Mouse (Mus musculus) midbrain, embryonic 15.5 days (tissue): ENCODE results near the gene Slit3. TPM values are rescaled to one million over a fixed set of nuclear protein-coding genes. Genes with fewer than 3 reads are reported as not detected.

Experiments
- ATAC-seq: fragments of 200-750 bp; cut with Nextera tagmentation; replicated peaks from 2 replicates; pipeline ENCODE4 v1.8.0; 2017; ENCODE audit warnings: moderate TSS enrichment
- H3K27ac ChIP-seq: fragments of 300-500 bp; sonication (generic); 2 replicates; pipeline ENCODE4 v1.5.1; 2015; ENCODE audit warnings: mild to moderate bottlenecking, inconsistent platforms
- H3K27me3 ChIP-seq: fragments of 300-500 bp; sonication (generic); replicated peaks from 2 replicates; pipeline ENCODE4 v1.6.1; 2015; ENCODE audit warnings: inconsistent platforms
- H3K36me3 ChIP-seq: fragments of 300-500 bp; sonication (generic); replicated peaks from 2 replicates; pipeline ENCODE4 v1.6.1; 2015; ENCODE audit warnings: inconsistent platforms
- H3K4me1 ChIP-seq: fragments of 300-500 bp; sonication (generic); 2 replicates; pipeline ENCODE4 v1.6.1; 2015; ENCODE audit warnings: inconsistent platforms
- H3K4me2 ChIP-seq: fragments of 300-500 bp; sonication (generic); 2 replicates; pipeline ENCODE4 v1.6.1; 2015; ENCODE audit warnings: inconsistent platforms, mild to moderate bottlenecking, moderate library complexity
- H3K4me3 ChIP-seq: fragments of 300-500 bp; sonication (generic); 2 replicates; pipeline ENCODE4 v1.5.1; 2015; ENCODE audit warnings: mild to moderate bottlenecking, inconsistent platforms
- H3K9ac ChIP-seq: fragments of 300-500 bp; sonication (generic); 2 replicates; pipeline ENCODE4 v1.6.1; 2015; ENCODE audit warnings: mild to moderate bottlenecking, inconsistent platforms
- H3K9me3 ChIP-seq: fragments of 300-500 bp; sonication (generic); 2 replicates; pipeline ENCODE4 v1.6.1; 2016; ENCODE audit warnings: inconsistent platforms
- WGBS: fragments of 180-500 bp; shearing (Covaris S2); methylation state at CpG from one replicate; pipeline ENCODE4 v1.1.7; 2015; ENCODE audit warnings: mixed read lengths; 5-methylcytosine and 5-hydroxymethylcytosine counted together
- polyA plus RNA-seq: library from polyadenylated mRNA; unstranded; fragments of >200 nt; fragmentation: Nextera tagmentation; extraction: Ambion mirVana; gene quantifications from 2 replicates; pipeline ENCODE4 v1.2.1, GENCODE M21; 2015

Gene Slit3
- polyA plus RNA-seq, 1 experiment from 2014 or later: 5.9 TPM

DNA sequence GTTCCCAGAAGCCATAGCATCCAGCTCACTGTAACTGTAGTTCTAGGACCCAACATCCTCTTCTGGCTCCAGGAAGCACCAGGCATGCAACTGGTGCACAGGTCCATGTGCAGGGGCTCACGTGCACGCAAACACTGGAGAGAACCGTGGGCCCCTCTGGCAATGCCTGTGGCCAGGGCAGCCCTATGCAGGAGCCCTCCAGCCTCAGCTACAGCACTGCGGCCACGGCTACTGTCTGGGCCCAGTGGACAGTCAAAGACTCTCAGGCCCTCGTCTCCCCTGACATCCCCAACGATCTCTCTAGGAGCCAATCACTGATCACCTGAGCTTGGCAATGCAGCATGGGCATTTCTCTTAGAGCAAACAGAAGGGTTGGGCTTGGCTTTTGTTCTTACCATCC, 572.6 kb downstream of the Slit3 start:
- 85% methylated on average over 7 of the region's 7 CpGs for WGBS
- peak; percentile 27; the same call in 1 of the 2 replicates for ATAC-seq
- H3K9ac ChIP-seq: no peak overlapping the region

DNA sequence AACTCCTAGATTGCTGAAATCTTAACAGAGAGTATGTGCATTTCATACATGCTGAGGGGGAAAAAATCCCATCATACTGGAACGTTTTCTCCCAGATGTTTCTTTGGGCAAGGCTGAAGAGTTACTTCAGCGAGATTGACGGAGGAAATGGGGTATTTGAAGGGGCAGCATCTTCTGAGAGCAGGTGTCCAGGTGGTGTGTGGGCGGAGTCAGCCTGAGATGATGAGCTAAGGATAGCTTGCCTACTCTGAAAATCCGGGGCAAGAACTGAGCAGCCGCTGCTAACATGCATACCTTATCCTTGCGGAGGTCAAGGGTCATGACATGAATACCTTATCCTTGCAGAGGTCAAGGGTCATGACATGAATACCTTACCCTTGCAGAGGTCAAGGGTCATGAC, 576.5 kb downstream of the Slit3 start:
- H3K9me3 ChIP-seq: no peaks in the 10 kb centered on the region
- no peak overlapping the region for H3K4me2 ChIP-seq
- 0 out of 2 replicates have a peak, but pooled peaks cover 6% of the 10 kb centered on the region for H3K27me3 ChIP-seq
- H3K27ac ChIP-seq: no peak overlapping the region
- H3K4me1 ChIP-seq: no peaks in the 10 kb centered on the region
- ATAC-seq: no peak
- 87% methylated on average over 7 of the region's 7 CpGs for WGBS
- no peaks in the 10 kb centered on the region for H3K36me3 ChIP-seq
- no peak overlapping the region for H3K4me3 ChIP-seq
- H3K9ac ChIP-seq: no peak overlapping the region

More for the DNA sequence above, 572.6 kb downstream of the Slit3 start:
- Histone ChIP-seq H3K4me2 (no peak overlapping the region), H3K27me3 (0 out of 2 replicates have a peak, but pooled peaks cover 6% of the 10 kb centered on the region), H3K4me3 (no peak overlapping the region), H3K4me1 (no peaks in the 10 kb centered on the region), H3K27ac (no peak overlapping the region), H3K36me3 (no peaks in the 10 kb centered on the region), H3K9me3 (no peaks in the 10 kb centered on the region)

DNA sequence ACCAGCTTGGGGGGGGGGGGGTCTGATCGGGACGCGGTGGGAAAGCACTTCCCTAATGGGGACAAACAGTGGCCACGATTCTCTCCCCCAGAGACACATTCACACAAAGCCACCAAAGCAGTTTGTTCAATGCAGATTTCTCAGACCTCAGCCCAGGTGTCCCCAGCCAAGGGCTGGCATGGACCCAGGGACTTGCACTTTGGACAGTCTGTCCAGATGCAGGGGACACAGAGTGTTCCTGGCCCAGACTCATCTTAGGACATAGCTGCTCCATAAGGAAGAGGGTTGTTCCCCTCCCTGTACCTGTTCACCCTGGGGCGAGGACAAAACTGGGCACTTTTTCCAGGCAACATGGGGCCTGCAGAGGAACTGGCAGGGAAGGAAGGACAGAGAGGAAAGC, 577.9 kb downstream of the Slit3 start:
- H3K9me3 ChIP-seq: no peaks in the 10 kb centered on the region
- no peak overlapping the region for H3K27ac ChIP-seq
- WGBS: 86% methylated on average over 5 of the region's 5 CpGs
- H3K4me2 ChIP-seq: no peak overlapping the region
- no peaks in the 10 kb centered on the region for H3K4me1 ChIP-seq
- H3K4me3 ChIP-seq: no peak overlapping the region
- no peak for ATAC-seq
- H3K36me3 ChIP-seq: no peaks in the 10 kb centered on the region
- no peak overlapping the region for H3K9ac ChIP-seq
- 0 out of 2 replicates have a peak, but pooled peaks cover 2% of the 10 kb centered on the region for H3K27me3 ChIP-seq

DNA sequence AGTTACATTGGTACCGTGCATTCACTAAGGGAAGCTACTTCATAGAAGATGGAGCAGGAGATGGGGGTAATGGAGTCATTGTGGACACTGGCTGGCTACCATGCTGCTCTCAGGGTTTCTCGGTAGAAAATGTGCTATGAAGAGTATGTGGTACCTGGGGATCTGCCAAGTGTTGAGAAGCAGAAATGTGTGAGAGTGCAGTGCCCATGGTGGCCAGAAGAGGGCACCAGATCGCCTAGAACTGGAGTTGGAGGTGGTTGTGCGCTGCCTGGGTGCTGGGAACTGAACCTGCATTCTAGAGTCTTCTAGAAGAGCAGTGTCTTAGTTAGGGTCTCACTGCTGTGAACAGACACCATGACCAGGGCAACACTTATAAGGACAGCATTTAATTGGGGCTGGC, 582.4 kb downstream of the Slit3 start:
- WGBS: 72% methylated on average over 4 of the region's 4 CpGs
- no peak overlapping the region for H3K4me3 ChIP-seq
- H3K27ac ChIP-seq: no peak overlapping the region
- ATAC-seq: no peak
- no peaks in the 10 kb centered on the region for H3K4me1 ChIP-seq
- H3K27me3 ChIP-seq: no peaks in the 10 kb centered on the region
- H3K4me2 ChIP-seq: no peak overlapping the region
- no peaks in the 10 kb centered on the region for H3K9me3 ChIP-seq
- no peaks in the 10 kb centered on the region for H3K36me3 ChIP-seq
- H3K9ac ChIP-seq: no peak overlapping the region

DNA sequence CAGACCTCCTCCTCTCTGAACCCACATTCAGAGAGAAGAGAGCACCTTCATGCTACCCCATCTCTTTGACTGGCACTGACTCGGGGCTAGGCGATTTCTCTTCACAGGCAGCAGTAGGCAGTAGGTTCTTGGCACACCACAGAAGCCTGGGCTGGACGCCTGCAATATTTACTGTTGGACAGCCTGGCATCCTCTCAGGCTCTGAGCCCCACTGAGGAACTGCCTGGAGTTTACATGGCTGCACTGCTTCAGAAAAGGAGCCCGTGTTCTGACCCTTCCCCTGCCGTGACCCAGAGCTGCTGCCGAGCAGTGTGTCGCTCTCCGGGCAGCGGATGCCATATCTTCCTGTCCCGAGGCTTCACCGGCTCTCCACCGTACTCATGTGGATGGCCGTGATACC, 583.4 kb downstream of the Slit3 start:
- Histone ChIP-seq H3K4me1 (no peaks in the 10 kb centered on the region), H3K27me3 (no peaks in the 10 kb centered on the region), H3K27ac (no peak overlapping the region), H3K4me2 (no peak overlapping the region), H3K36me3 (no peaks in the 10 kb centered on the region), H3K9me3 (no peaks in the 10 kb centered on the region), H3K4me3 (no peak overlapping the region), H3K9ac (no peak overlapping the region)
- WGBS: 97% methylated on average over 13 of the region's 13 CpGs
- no peak for ATAC-seq

DNA sequence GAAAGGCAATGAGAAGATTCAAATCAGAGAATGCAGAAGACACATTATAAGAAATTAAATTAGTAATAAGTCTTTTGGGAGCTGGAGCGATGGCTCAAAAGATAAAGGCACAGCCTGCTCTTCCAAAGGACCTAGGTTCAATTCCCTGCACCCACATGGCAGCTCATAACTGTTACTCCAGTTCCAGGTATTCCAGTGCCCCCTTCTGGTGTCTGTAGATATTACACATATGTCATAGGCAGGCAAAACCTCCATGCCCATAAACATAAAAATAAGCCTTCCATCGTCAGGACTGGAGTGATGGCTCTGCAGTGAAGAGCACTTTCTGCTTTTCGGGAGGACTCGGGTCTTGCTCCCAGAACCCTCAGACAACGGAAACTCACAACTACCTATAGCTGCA, 583.9 kb downstream of the Slit3 start:
- H3K9me3 ChIP-seq: no peaks in the 10 kb centered on the region
- no peaks in the 10 kb centered on the region for H3K4me1 ChIP-seq
- H3K27me3 ChIP-seq: no peaks in the 10 kb centered on the region
- H3K9ac ChIP-seq: no peak overlapping the region
- H3K36me3 ChIP-seq: no peaks in the 10 kb centered on the region
- no peak overlapping the region for H3K27ac ChIP-seq
- H3K4me2 ChIP-seq: no peak overlapping the region
- no peak overlapping the region for H3K4me3 ChIP-seq
- WGBS: 95% methylated on average over 5 of the region's 5 CpGs
- no peak for ATAC-seq

DNA sequence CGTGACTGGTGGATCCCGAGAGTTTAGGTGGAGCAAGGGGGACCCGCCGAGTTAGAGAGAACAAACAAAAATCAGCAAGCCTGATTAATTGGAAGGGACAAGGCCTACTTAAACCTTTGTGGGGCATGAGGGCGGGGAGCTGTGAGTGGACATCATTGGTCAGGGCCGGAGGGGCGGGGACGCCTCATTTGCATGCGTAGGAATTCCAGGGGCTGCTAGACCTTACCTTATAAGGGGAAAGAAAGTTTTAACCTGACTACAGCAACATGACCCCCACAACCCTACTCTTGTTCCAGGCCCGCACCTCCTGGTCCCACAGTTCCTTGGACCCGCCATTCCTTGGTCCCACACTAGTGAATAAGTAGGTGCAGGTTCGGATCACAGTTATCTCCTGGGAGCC, 586.4 kb downstream of the Slit3 start:
- no peaks in the 10 kb centered on the region for H3K36me3 ChIP-seq
- H3K4me2 ChIP-seq: no peak overlapping the region
- H3K27ac ChIP-seq: no peak overlapping the region
- no peak overlapping the region for H3K9ac ChIP-seq
- 96% methylated on average over 12 of the region's 12 CpGs for WGBS
- H3K4me1 ChIP-seq: no peaks in the 10 kb centered on the region
- no peaks in the 10 kb centered on the region for H3K27me3 ChIP-seq
- no peaks in the 10 kb centered on the region for H3K9me3 ChIP-seq
- ATAC-seq: no peak
- H3K4me3 ChIP-seq: no peak overlapping the region

DNA sequence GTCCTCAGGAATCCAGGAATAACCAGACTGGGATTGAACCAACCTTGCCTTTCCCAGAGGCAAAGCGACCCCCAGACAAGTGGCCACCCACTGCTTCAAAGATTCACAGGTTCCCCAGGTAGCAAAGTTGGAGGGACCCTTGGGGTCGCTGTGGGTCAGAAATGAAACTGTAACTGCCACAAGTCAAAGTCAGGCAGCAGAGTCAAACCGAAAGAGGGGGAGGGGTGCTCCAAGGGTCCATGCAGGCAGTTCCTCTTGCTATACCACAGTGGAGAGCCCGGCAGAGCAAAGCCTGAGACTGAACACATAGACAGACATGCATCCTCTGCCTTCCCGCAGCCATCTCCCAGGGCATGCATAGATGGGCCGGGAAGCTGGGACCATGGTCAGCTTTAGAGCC, 590.3 kb downstream of the Slit3 start:
- Histone ChIP-seq H3K27me3 (no peaks in the 10 kb centered on the region), H3K27ac (no peak overlapping the region), H3K36me3 (no peaks in the 10 kb centered on the region), H3K9me3 (no peaks in the 10 kb centered on the region), H3K4me2 (no peak overlapping the region), H3K9ac (no peak overlapping the region), H3K4me1 (no peaks in the 10 kb centered on the region), H3K4me3 (no peak overlapping the region)
- 86% methylated on average over 6 of the region's 6 CpGs for WGBS
- no peak for ATAC-seq

DNA sequence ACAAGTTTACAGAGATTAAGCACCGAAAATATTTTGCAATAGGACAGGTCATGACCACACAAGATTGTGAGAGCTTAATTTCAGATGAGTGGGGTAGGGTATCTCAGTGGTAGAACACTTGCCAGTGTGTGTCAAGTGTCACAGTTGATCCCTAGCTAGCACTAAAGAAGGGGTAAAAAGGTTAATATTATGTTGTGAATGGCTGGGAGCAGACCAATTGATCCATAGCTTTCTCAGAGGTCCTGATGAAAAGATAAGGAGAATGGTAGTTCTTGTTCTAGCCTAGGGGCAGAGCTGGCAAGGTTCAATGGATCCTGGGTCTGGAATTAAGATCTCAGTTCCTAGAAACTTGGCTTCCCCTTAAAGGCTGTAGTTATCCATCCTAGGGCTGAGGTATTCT, 597.9 kb downstream of the Slit3 start:
- Histone ChIP-seq H3K4me2 (no peak overlapping the region), H3K36me3 (no peaks in the 10 kb centered on the region), H3K27me3 (no peaks in the 10 kb centered on the region), H3K9me3 (no peaks in the 10 kb centered on the region), H3K9ac (no peak overlapping the region), H3K4me1 (no peaks in the 10 kb centered on the region), H3K4me3 (no peak overlapping the region), H3K27ac (no peak overlapping the region)
- whole genome bisulfite sequencing: 81% methylated on average over 1 of the region's 1 CpGs
- no peak for ATAC-seq

DNA sequence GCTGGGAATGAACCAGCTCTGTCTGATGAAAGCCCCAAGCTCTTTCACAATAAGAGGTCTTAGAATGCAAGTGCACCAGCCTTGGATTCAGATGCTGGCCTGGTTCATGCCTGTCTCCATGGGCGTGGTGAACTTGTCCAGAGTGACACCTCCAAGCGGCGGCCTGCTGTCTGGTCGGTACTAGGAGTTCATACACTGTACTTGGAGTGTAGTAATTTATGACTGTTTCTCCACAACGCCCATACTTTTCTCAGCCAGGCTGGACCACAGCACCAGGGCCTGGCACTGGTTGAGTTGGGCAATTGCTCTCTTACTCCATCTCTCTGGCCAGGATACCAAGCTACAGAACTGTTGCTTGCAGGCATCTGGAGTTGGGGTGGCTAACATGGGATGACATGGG, 602.9 kb downstream of the Slit3 start:
- H3K4me3 ChIP-seq: no peak overlapping the region
- H3K4me2 ChIP-seq: no peak overlapping the region
- ATAC-seq: no peak
- H3K9me3 ChIP-seq: no peaks in the 10 kb centered on the region
- no peak overlapping the region for H3K9ac ChIP-seq
- no peak overlapping the region for H3K27ac ChIP-seq
- H3K36me3 ChIP-seq: no peaks in the 10 kb centered on the region
- 84% methylated on average over 5 of the region's 5 CpGs for WGBS
- H3K27me3 ChIP-seq: no peaks in the 10 kb centered on the region
- no peaks in the 10 kb centered on the region for H3K4me1 ChIP-seq

DNA sequence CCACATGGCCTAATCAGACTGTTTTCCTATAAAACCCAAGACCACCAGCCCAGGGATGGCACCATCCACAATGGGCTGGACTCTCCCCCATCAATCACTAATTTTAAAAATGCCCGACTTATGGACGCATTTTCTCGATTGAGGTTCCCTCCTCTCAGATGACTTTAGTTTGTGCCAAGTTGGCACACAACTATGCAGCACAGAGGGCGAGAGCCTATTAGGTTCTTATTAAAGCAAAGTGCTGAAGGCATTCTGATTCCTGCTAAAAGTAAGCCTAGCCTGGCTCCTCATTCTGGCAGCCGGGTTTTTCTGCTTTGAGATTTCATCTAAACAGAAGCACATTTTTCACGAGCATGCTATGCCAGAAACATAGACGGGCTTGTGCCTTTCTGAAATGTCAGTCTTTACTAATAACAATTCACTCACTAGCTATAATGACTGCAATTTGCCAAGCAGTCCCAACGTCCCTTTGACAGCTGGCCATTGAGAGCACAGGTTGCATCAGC, 605.4 kb downstream of the Slit3 start:
- 85% methylated on average over 8 of the region's 8 CpGs for WGBS
- no peak for ATAC-seq
- Histone ChIP-seq H3K36me3 (no peaks in the 10 kb centered on the region), H3K4me3 (no peak overlapping the region), H3K27ac (no peak overlapping the region), H3K4me1 (no peaks in the 10 kb centered on the region), H3K9me3 (no peaks in the 10 kb centered on the region), H3K4me2 (no peak overlapping the region), H3K9ac (no peak overlapping the region), H3K27me3 (no peaks in the 10 kb centered on the region)

DNA sequence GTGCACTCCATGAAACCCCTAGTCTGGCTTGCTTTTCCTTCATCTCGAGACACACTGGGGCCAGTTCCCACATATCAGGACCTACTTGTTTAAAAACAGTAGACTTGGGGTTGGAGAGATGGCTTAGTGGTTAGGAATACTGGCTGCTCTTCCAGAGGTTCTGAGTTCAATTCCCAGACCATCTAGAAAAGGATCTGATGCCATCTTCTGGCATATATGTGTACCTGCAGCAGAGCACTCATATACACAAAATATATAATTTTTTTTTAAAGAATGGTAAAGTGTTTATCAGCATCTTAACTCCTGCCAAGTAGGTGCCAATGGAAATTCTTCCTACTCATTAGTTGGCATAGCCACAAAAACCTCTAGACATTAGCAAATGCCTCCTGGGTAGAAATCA, 607.2 kb downstream of the Slit3 start:
- no peaks in the 10 kb centered on the region for H3K36me3 ChIP-seq
- no peak overlapping the region for H3K27ac ChIP-seq
- no peak overlapping the region for H3K4me3 ChIP-seq
- H3K9me3 ChIP-seq: no peaks in the 10 kb centered on the region
- no peak overlapping the region for H3K9ac ChIP-seq
- H3K27me3 ChIP-seq: no peaks in the 10 kb centered on the region
- 94% methylated on average over 1 of the region's 1 CpGs for WGBS
- no peak overlapping the region for H3K4me2 ChIP-seq
- no peaks in the 10 kb centered on the region for H3K4me1 ChIP-seq
- ATAC-seq: no peak

DNA sequence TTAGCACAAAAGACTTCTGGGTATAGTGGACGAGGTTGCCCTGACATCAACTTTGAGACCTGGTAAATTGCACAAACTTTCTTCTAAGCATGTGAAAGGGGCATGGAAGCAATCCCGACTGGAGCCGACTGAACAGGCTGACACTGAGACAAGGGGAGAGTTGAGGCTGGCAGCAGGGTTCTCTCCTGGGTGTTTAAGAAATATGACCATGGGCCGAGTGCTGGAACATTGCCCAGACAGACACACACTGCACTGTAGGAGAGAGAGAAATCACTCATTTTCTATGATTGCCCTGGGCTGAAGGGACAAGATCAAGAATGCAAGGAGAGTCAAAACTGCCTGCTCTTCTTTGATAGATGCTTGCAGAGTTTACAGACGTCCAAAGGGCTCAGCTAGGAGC, 608.2 kb downstream of the Slit3 start:
- no peaks in the 10 kb centered on the region for H3K4me1 ChIP-seq
- ATAC-seq: no peak
- H3K27me3 ChIP-seq: no peaks in the 10 kb centered on the region
- no peak overlapping the region for H3K27ac ChIP-seq
- WGBS: 41% methylated on average over 5 of the region's 5 CpGs
- H3K4me2 ChIP-seq: no peak overlapping the region
- no peaks in the 10 kb centered on the region for H3K36me3 ChIP-seq
- H3K9ac ChIP-seq: no peak overlapping the region
- no peaks in the 10 kb centered on the region for H3K9me3 ChIP-seq
- H3K4me3 ChIP-seq: no peak overlapping the region
